Mouse (Mus musculus) thymus, adult 2 months (tissue): Measurements from ENCODE around the gene Slc13a3.
A peak's percentile ranks its signal among the peaks of the same experiment; 100 is the strongest.

Experiments used
- CTCF ChIP-seq: fragments of 200-500 bp; IDR thresholded peaks from 2 replicates; pipeline ENCODE4 v1.5.1; 2012; ENCODE audit warnings: mild to moderate bottlenecking, control low read depth, low read length, moderate library complexity, borderline replicate concordance; ENCODE audit not compliant: control insufficient read depth, poor library complexity, insufficient read depth; ENCODE audit errors: extremely low read depth
- POLR2A ChIP-seq: fragments of 200-500 bp; IDR thresholded peaks from 2 replicates; pipeline ENCODE4 v1.6.1; 2012; ENCODE audit warnings: mild to moderate bottlenecking, low read length, control low read depth, moderate library complexity; ENCODE audit not compliant: control insufficient read depth, poor library complexity, insufficient read depth; ENCODE audit errors: extremely low read depth

- TF ChIP-seq CTCF, result peak; percentile 95
- TF ChIP-seq POLR2A, result no peak
These were observed 108.5 kb downstream of the Slc13a3 start for GRCm38 (mm10) chr2:165364334-165365091.
